Mouse (Mus musculus): ENCODE measurements around the gene Rnf183. TPM values are rescaled to one million over a fixed set of nuclear protein-coding genes. Genes with fewer than 3 reads are reported as not detected.

Gene Rnf183
- polyA plus RNA-seq, 1 experiment = 0.84 TPM

- H3ac ChIP-seq (ENCODE audit: control insufficient read depth, insufficient read length, low read depth) = no peak overlapping the region
- H3K36me3 ChIP-seq (ENCODE audit: control insufficient read depth, insufficient read depth) = peaks cover 50% of the 10 kb centered on the region
- no peak for TF ChIP-seq MAX (IDR thresholded peaks at IDR 0.05)
- no peak for TF ChIP-seq CTCF (IDR thresholded peaks at IDR 0.05; ENCODE audit: control insufficient read depth, insufficient read depth, insufficient read length)
- TF ChIP-seq MYOD1 (IDR thresholded peaks at IDR 0.05; ENCODE audit: control insufficient read depth, insufficient read length, low read depth) = no peak
- TF ChIP-seq USF1 (IDR thresholded peaks at IDR 0.05; ENCODE audit: low read depth) = no peak
- TF ChIP-seq FOSL1 (IDR thresholded peaks at IDR 0.05; ENCODE audit: insufficient read depth, low read length, poor library complexity, severe bottlenecking) = no peak
- TF ChIP-seq CEBPB (IDR thresholded peaks at IDR 0.05; ENCODE audit: low read depth) = no peak
- no peak for TF ChIP-seq MYOG (IDR thresholded peaks at IDR 0.05; ENCODE audit: control insufficient read depth, extremely low read depth, insufficient read length)
- peaks cover 6% of the 10 kb centered on the region for H3K79me2 ChIP-seq (ENCODE audit: control insufficient read depth, insufficient read depth)
- no peak overlapping the region for H3K4me3 ChIP-seq (ENCODE audit: insufficient read depth, poor library complexity, severe bottlenecking)
- peaks cover 2% of the 10 kb centered on the region for H3K79me3 ChIP-seq (ENCODE audit: low read depth)
- no peaks in the 10 kb centered on the region for H3K27me3 ChIP-seq (ENCODE audit: control insufficient read depth, insufficient read depth, insufficient read length)
These were observed 43.2 kb downstream of the Rnf183 start for GRCm38 (mm10) chr4:62391892-62392291.

DNA sequence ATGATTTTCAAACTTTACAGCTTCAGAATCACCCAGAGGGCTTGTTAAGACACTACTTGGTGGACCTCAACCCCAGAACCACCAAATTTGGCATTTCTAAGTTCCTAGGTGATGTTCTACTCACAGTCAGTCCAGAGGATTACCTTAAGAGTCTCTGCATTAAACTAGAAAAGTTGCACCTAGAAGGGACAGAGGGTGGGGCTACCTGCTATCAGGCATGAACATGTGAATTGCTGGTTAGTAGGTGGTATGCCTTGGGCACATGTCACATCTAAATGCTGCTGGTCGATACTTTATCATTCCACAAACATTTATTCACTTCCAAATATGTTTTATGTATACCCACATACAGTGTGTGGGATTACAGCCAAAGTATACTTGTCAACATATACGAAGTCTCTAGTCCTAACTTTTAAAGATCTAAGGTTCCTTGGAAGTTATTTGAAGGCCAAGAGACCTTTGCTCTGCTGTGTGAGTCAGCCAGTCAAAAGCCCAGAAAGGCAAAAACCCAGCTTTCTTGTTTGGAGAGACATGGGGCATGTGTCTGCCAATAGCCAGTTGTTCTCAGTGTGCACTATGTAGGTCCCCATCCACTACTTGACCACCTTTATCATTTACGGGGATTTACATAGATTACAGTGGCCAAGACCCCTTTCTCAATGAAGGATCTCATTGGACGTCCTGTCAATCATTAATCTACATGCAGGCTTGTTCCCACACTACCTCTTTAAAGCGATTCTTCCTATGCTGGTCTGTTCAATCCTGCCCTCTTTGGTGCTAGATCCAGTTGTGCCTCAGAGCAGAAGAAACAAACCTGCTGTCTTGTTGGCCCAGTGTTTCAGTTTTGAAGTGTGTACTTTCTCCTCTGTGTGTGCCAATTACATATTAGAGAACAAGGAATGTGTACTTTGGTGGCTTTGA lies 45.2 kb downstream of the Rnf183 start:
- TF ChIP-seq CTCF (IDR thresholded peaks at IDR 0.05; ENCODE audit: control insufficient read depth, insufficient read depth, insufficient read length) (no peak), MYOG (IDR thresholded peaks at IDR 0.05; ENCODE audit: control insufficient read depth, extremely low read depth, insufficient read length) (no peak), MAX (IDR thresholded peaks at IDR 0.05) (no peak), MYOD1 (IDR thresholded peaks at IDR 0.05; ENCODE audit: control insufficient read depth, insufficient read length, low read depth) (no peak), USF1 (IDR thresholded peaks at IDR 0.05; ENCODE audit: low read depth) (no peak), CEBPB (IDR thresholded peaks at IDR 0.05; ENCODE audit: low read depth) (no peak), FOSL1 (IDR thresholded peaks at IDR 0.05; ENCODE audit: insufficient read depth, low read length, poor library complexity, severe bottlenecking) (no peak)
- Histone ChIP-seq H3K27me3 (ENCODE audit: control insufficient read depth, insufficient read depth, insufficient read length) (no peaks in the 10 kb centered on the region), H3K79me3 (ENCODE audit: low read depth) (no peaks in the 10 kb centered on the region), H3K36me3 (ENCODE audit: control insufficient read depth, insufficient read depth) (peaks cover 39% of the 10 kb centered on the region), H3ac (ENCODE audit: control insufficient read depth, insufficient read length, low read depth) (no peak overlapping the region), H3K4me3 (ENCODE audit: insufficient read depth, poor library complexity, severe bottlenecking) (no peak overlapping the region), H3K79me2 (ENCODE audit: control insufficient read depth, insufficient read depth) (no peaks in the 10 kb centered on the region)

DNA sequence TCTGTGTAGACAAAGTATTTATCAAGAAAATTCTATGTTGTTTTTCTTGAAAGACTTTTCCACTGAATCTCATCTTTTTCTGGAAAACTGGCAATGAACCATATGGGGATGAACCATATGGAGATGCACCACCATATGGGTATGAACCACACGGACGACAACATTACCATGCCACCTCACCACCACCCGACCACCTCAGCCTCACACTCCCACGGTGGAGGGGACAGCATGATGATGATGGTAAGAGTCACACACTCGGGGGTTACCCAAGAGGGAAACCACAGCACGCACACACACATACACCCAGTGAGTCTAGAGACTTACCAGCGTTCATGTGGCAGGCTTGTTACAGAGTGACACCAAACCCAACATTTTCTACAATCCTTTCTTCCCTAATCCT lies 49.6 kb downstream of the Rnf183 start:
- no peaks in the 10 kb centered on the region for H3K27me3 ChIP-seq (ENCODE audit: control insufficient read depth, insufficient read depth, insufficient read length)
- H3K36me3 ChIP-seq (ENCODE audit: control insufficient read depth, insufficient read depth) = peaks cover 25% of the 10 kb centered on the region
- no peak for TF ChIP-seq MYOG (IDR thresholded peaks at IDR 0.05; ENCODE audit: control insufficient read depth, extremely low read depth, insufficient read length)
- TF ChIP-seq CTCF (IDR thresholded peaks at IDR 0.05; ENCODE audit: control insufficient read depth, insufficient read depth, insufficient read length) = no peak
- no peak for TF ChIP-seq USF1 (IDR thresholded peaks at IDR 0.05; ENCODE audit: low read depth)
- TF ChIP-seq MYOD1 (IDR thresholded peaks at IDR 0.05; ENCODE audit: control insufficient read depth, insufficient read length, low read depth) = no peak
- TF ChIP-seq CEBPB (IDR thresholded peaks at IDR 0.05; ENCODE audit: low read depth) = no peak
- no peak for TF ChIP-seq FOSL1 (IDR thresholded peaks at IDR 0.05; ENCODE audit: insufficient read depth, low read length, poor library complexity, severe bottlenecking)
- no peak for TF ChIP-seq MAX (IDR thresholded peaks at IDR 0.05)
- no peak overlapping the region for H3K4me3 ChIP-seq (ENCODE audit: insufficient read depth, poor library complexity, severe bottlenecking)
- no peak overlapping the region for H3ac ChIP-seq (ENCODE audit: control insufficient read depth, insufficient read length, low read depth)
- peaks cover 7% of the 10 kb centered on the region for H3K79me2 ChIP-seq (ENCODE audit: control insufficient read depth, insufficient read depth)
- H3K79me3 ChIP-seq (ENCODE audit: low read depth) = no peaks in the 10 kb centered on the region

DNA sequence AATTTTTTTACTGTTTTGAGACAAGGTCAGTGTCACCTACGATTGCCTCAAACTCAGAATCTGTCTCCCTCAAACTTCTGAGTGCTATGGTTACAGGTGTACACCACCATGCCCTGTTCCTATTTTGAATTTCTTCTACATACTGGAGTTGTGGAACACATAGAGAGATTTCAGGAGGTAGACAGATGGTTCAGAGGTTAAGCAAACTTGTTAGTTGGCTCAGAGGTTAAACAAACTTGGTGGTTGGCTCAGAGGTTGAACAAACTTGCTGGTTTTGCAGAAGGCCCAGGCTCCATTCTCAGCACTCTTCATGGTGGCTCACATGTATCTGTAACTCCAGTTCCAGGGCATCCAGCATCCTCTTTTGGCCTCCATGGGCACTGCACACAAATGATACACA lies 50.9 kb downstream of the Rnf183 start:
- TF ChIP-seq MYOD1 (IDR thresholded peaks at IDR 0.05; ENCODE audit: control insufficient read depth, insufficient read length, low read depth) = no peak
- no peak for TF ChIP-seq FOSL1 (IDR thresholded peaks at IDR 0.05; ENCODE audit: insufficient read depth, low read length, poor library complexity, severe bottlenecking)
- TF ChIP-seq CTCF (IDR thresholded peaks at IDR 0.05; ENCODE audit: control insufficient read depth, insufficient read depth, insufficient read length) = no peak
- TF ChIP-seq MYOG (IDR thresholded peaks at IDR 0.05; ENCODE audit: control insufficient read depth, extremely low read depth, insufficient read length) = no peak
- TF ChIP-seq USF1 (IDR thresholded peaks at IDR 0.05; ENCODE audit: low read depth) = no peak
- no peak for TF ChIP-seq MAX (IDR thresholded peaks at IDR 0.05)
- no peak for TF ChIP-seq CEBPB (IDR thresholded peaks at IDR 0.05; ENCODE audit: low read depth)
- peaks cover 7% of the 10 kb centered on the region for H3K79me2 ChIP-seq (ENCODE audit: control insufficient read depth, insufficient read depth)
- no peak overlapping the region for H3K4me3 ChIP-seq (ENCODE audit: insufficient read depth, poor library complexity, severe bottlenecking)
- no peaks in the 10 kb centered on the region for H3K27me3 ChIP-seq (ENCODE audit: control insufficient read depth, insufficient read depth, insufficient read length)
- peaks cover 22% of the 10 kb centered on the region for H3K36me3 ChIP-seq (ENCODE audit: control insufficient read depth, insufficient read depth)
- H3K79me3 ChIP-seq (ENCODE audit: low read depth) = no peaks in the 10 kb centered on the region
- no peak overlapping the region for H3ac ChIP-seq (ENCODE audit: control insufficient read depth, insufficient read length, low read depth)

DNA sequence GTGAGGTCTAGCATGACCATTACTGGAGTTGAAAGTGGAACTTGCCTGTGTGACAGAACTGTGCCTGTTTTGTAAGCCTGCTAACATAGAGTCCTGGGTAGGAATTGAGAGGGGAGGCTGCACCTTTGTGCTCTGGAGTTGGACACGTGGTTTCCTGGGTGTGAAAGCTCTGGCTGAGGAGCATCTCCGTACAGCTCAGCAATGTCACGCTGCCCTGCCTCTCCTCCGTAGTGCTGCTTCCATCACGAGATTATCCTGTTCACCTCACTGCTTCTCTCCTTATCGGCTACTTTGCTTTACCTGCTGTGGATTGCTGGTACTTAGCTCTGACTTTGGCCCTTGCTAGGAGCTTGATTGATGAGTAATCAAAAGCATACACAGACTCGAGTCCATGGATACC lies 51.3 kb downstream of the Rnf183 start:
- peaks cover 7% of the 10 kb centered on the region for H3K79me2 ChIP-seq (ENCODE audit: control insufficient read depth, insufficient read depth)
- H3K4me3 ChIP-seq (ENCODE audit: insufficient read depth, poor library complexity, severe bottlenecking) = no peak overlapping the region
- no peak overlapping the region for H3ac ChIP-seq (ENCODE audit: control insufficient read depth, insufficient read length, low read depth)
- no peaks in the 10 kb centered on the region for H3K27me3 ChIP-seq (ENCODE audit: control insufficient read depth, insufficient read depth, insufficient read length)
- no peaks in the 10 kb centered on the region for H3K79me3 ChIP-seq (ENCODE audit: low read depth)
- H3K36me3 ChIP-seq (ENCODE audit: control insufficient read depth, insufficient read depth) = peaks cover 19% of the 10 kb centered on the region
- TF ChIP-seq MAX (IDR thresholded peaks at IDR 0.05) = no peak
- no peak for TF ChIP-seq FOSL1 (IDR thresholded peaks at IDR 0.05; ENCODE audit: insufficient read depth, low read length, poor library complexity, severe bottlenecking)

All from C2C12 (cell line).